Mouse (Mus musculus): ENCODE data around the gene Pik3r2. TPM values are rescaled to one million over a fixed set of nuclear protein-coding genes. Genes with fewer than 3 reads are reported as not detected.

Gene Pik3r2
- total and polyA plus RNA-seq, 2 experiments from 2014 or later, result 32.5 to 36.6 TPM

- H3K27me3 ChIP-seq (ENCODE audit: control insufficient read depth, insufficient read depth, low read length), result no peaks in the 10 kb centered on the region
- DNase-seq (ENCODE audit: low spot score), result no peak
- TF ChIP-seq EP300 (IDR thresholded peaks at IDR 0.05; ENCODE audit: low read depth) (no peak), CTCF (IDR thresholded peaks at IDR 0.05; ENCODE audit: low read depth) (no peak)
- peaks cover 18% of the 10 kb centered on the region for H3K4me1 ChIP-seq (ENCODE audit: control insufficient read depth, insufficient read depth)
- H3K27ac ChIP-seq (ENCODE audit: low read depth), result no peak overlapping the region
- no peaks in the 10 kb centered on the region for H3K9me3 ChIP-seq (replicated peaks; ENCODE audit: control insufficient read depth, low read length)
- peak overlapping the region; percentile 73 for H3K4me2 ChIP-seq (ENCODE audit: low read depth, low read length)
- H3K9ac ChIP-seq (replicated peaks; ENCODE audit: low read depth, low read length), result no peak overlapping the region
- peak overlapping the region; percentile 43 for H3K4me3 ChIP-seq (ENCODE audit: low read depth, low read length)
- H3K36me3 ChIP-seq (replicated peaks; ENCODE audit: control insufficient read depth, insufficient read depth, low read length), result peaks cover 18% of the 10 kb centered on the region
- 70% methylated on average over 9 of the region's 9 CpGs for WGBS
- no peak for ATAC-seq (ENCODE audit: insufficient read depth, low read depth)
These were observed 11.2 kb downstream of the Pik3r2 start for GRCm38 (mm10) chr8:70765329-70765728.

- H3K27me3 ChIP-seq (ENCODE audit: control insufficient read depth, insufficient read depth, low read length), result no peaks in the 10 kb centered on the region
- no peak for TF ChIP-seq EP300 (IDR thresholded peaks at IDR 0.05; ENCODE audit: low read depth)
- TF ChIP-seq CTCF (IDR thresholded peaks at IDR 0.05; ENCODE audit: low read depth), result no peak
- 91% methylated on average over 13 of the region's 13 CpGs for WGBS
- no peaks in the 10 kb centered on the region for H3K9me3 ChIP-seq (replicated peaks; ENCODE audit: control insufficient read depth, low read length)
- peaks cover 16% of the 10 kb centered on the region for H3K36me3 ChIP-seq (replicated peaks; ENCODE audit: control insufficient read depth, insufficient read depth, low read length)
- ATAC-seq (ENCODE audit: insufficient read depth, low read depth), result no peak
- peaks cover 24% of the 10 kb centered on the region for H3K4me1 ChIP-seq (ENCODE audit: control insufficient read depth, insufficient read depth)
- H3K27ac ChIP-seq (ENCODE audit: low read depth), result no peak overlapping the region
- no peak overlapping the region for H3K9ac ChIP-seq (replicated peaks; ENCODE audit: low read depth, low read length)
- no peak overlapping the region for H3K4me3 ChIP-seq (ENCODE audit: low read depth, low read length)
- DNase-seq (ENCODE audit: low spot score), result no peak
- no peak overlapping the region for H3K4me2 ChIP-seq (ENCODE audit: low read depth, low read length)
These were observed 11.8 kb downstream of the Pik3r2 start for GRCm38 (mm10) chr8:70764676-70765075.

GRCm38 (mm10) chr8:70764026-70764425 is 12.5 kb downstream of the Pik3r2 start:
- H3K4me1 ChIP-seq (ENCODE audit: control insufficient read depth, insufficient read depth), result peaks cover 25% of the 10 kb centered on the region
- DNase-seq (ENCODE audit: low spot score), result no peak
- WGBS, result 54% methylated on average over 8 of the region's 8 CpGs
- no peaks in the 10 kb centered on the region for H3K9me3 ChIP-seq (replicated peaks; ENCODE audit: control insufficient read depth, low read length)
- H3K27me3 ChIP-seq (ENCODE audit: control insufficient read depth, insufficient read depth, low read length), result no peaks in the 10 kb centered on the region
- no peak overlapping the region for H3K4me2 ChIP-seq (ENCODE audit: low read depth, low read length)
- peaks cover 14% of the 10 kb centered on the region for H3K36me3 ChIP-seq (replicated peaks; ENCODE audit: control insufficient read depth, insufficient read depth, low read length)
- no peak overlapping the region for H3K4me3 ChIP-seq (ENCODE audit: low read depth, low read length)
- no peak for ATAC-seq (ENCODE audit: insufficient read depth, low read depth)
- no peak for TF ChIP-seq EP300 (IDR thresholded peaks at IDR 0.05; ENCODE audit: low read depth)
- TF ChIP-seq CTCF (IDR thresholded peaks at IDR 0.05; ENCODE audit: low read depth), result no peak
- H3K9ac ChIP-seq (replicated peaks; ENCODE audit: low read depth, low read length), result no peak overlapping the region
- H3K27ac ChIP-seq (ENCODE audit: low read depth), result no peak overlapping the region

- no peak overlapping the region for H3K4me3 ChIP-seq (ENCODE audit: low read depth, low read length)
- H3K27me3 ChIP-seq (ENCODE audit: control insufficient read depth, insufficient read depth, low read length), result no peaks in the 10 kb centered on the region
- H3K36me3 ChIP-seq (replicated peaks; ENCODE audit: control insufficient read depth, insufficient read depth, low read length), result peaks cover 11% of the 10 kb centered on the region
- no peak for DNase-seq (ENCODE audit: low spot score)
- no peak overlapping the region for H3K4me2 ChIP-seq (ENCODE audit: low read depth, low read length)
- WGBS, result 6% methylated on average over 3 of the region's 3 CpGs
- ATAC-seq (ENCODE audit: insufficient read depth, low read depth), result no peak
- no peaks in the 10 kb centered on the region for H3K9me3 ChIP-seq (replicated peaks; ENCODE audit: control insufficient read depth, low read length)
- TF ChIP-seq EP300 (IDR thresholded peaks at IDR 0.05; ENCODE audit: low read depth) (no peak), CTCF (IDR thresholded peaks at IDR 0.05; ENCODE audit: low read depth) (peak; percentile 66)
- H3K4me1 ChIP-seq (ENCODE audit: control insufficient read depth, insufficient read depth), result peaks cover 25% of the 10 kb centered on the region
- H3K27ac ChIP-seq (ENCODE audit: low read depth), result no peak overlapping the region
- H3K9ac ChIP-seq (replicated peaks; ENCODE audit: low read depth, low read length), result no peak overlapping the region
These were observed 13.2 kb downstream of the Pik3r2 start for GRCm38 (mm10) chr8:70763354-70763753.

GRCm38 (mm10) chr8:70762118-70762517 is 14.4 kb downstream of the Pik3r2 start:
- Histone ChIP-seq H3K9ac (replicated peaks; ENCODE audit: low read depth, low read length) (no peak overlapping the region), H3K36me3 (replicated peaks; ENCODE audit: control insufficient read depth, insufficient read depth, low read length) (peaks cover 16% of the 10 kb centered on the region), H3K4me2 (ENCODE audit: low read depth, low read length) (no peak overlapping the region), H3K27me3 (ENCODE audit: control insufficient read depth, insufficient read depth, low read length) (no peaks in the 10 kb centered on the region), H3K4me3 (ENCODE audit: low read depth, low read length) (no peak overlapping the region), H3K27ac (ENCODE audit: low read depth) (0 out of 2 replicates have a peak overlapping the region, but pooled peaks have one; percentile 13), H3K4me1 (ENCODE audit: control insufficient read depth, insufficient read depth) (peaks cover 25% of the 10 kb centered on the region), H3K9me3 (replicated peaks; ENCODE audit: control insufficient read depth, low read length) (no peaks in the 10 kb centered on the region)
- 83% methylated on average over 1 of the region's 1 CpGs for WGBS
- TF ChIP-seq CTCF (IDR thresholded peaks at IDR 0.05; ENCODE audit: low read depth), result no peak
- TF ChIP-seq EP300 (IDR thresholded peaks at IDR 0.05; ENCODE audit: low read depth), result no peak
- DNase-seq (ENCODE audit: low spot score) (no peak), ATAC-seq (ENCODE audit: insufficient read depth, low read depth) (no peak)

GRCm38 (mm10) chr8:70760775-70761406 is 15.6 kb downstream of the Pik3r2 start, which contains the start of gene Mpv17l2:
Gene Mpv17l2, minus strand, starts transcription at chr8:70760946.
- Histone ChIP-seq H3K4me2 (ENCODE audit: low read depth, low read length) (peak within 1 kb of the TSS; percentile 94), H3K4me1 (ENCODE audit: control insufficient read depth, insufficient read depth) (peaks cover 15% of the 10 kb centered on the region), H3K9me3 (replicated peaks; ENCODE audit: control insufficient read depth, low read length) (no peaks in the 10 kb centered on the region), H3K36me3 (replicated peaks; ENCODE audit: control insufficient read depth, insufficient read depth, low read length) (peaks cover 28% of the 10 kb centered on the region), H3K27ac (ENCODE audit: low read depth) (peak within 1 kb of the TSS; percentile 75), H3K4me3 (ENCODE audit: low read depth, low read length) (peak within 1 kb of the TSS; percentile 64), H3K9ac (replicated peaks; ENCODE audit: low read depth, low read length) (peak within 1 kb of the TSS; percentile 71), H3K27me3 (ENCODE audit: control insufficient read depth, insufficient read depth, low read length) (no peaks in the 10 kb centered on the region)
- ATAC-seq (ENCODE audit: insufficient read depth, low read depth) (peak; percentile 93), DNase-seq (ENCODE audit: low spot score) (peak; percentile 99)
- WGBS, result 1% methylated on average over 55 of the region's 55 CpGs
- TF ChIP-seq EP300 (IDR thresholded peaks at IDR 0.05; ENCODE audit: low read depth) (no peak), CTCF (IDR thresholded peaks at IDR 0.05; ENCODE audit: low read depth) (no peak)

Measured in heart, postnatal 0 days (tissue).